Mouse (Mus musculus): ENCODE results near the gene Dhps.
"Not testable (repeated sequence)": the region's sequence is repeated elsewhere in the genome, so short reads cannot be mapped to it uniquely, and the experiment has no call there.

Gene Dhps

DNA sequence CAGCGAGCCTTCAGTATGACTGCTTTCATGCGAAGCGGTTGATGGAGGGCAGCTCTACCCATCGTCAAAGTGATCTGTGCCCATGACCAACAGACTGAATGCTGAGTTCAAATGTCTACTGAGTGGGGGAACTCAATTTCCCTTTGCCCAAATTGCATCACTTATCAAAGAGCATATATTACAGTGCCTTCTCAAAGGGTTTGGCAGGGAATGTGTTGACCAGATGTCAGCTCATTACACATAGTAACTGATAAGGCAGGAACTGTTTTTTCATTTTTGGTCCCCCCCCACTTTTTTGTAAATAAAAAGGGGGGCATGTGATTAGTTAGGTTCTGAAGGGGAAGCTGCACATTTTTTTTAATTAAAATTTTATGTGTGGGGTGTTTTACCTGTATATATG is 9.0 kb upstream of the Dhps start:
- no peak for DNase-seq (ENCODE audit: low read depth, low spot score)

DNA sequence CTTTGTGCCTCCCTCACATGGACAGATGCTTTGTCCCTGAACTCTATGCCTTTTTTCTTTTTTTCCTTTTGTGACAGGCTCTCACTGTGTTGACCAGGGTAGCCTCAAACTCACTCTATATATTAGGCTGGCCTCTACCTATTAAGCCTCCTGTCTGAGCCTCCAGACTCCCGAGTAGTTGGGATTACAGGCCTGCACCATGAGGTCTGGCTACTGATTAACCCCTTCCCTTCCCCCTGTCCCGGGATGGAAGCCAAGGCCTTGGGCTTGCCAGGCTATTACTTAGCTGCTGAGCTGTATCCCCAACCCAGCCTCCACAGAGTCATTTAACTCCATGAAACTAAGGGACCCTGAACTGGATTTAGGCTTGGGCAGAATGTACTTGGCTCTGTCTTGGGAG is 6.3 kb upstream of the Dhps start:
- no peak for DNase-seq (ENCODE audit: low read depth, low spot score)

GRCm38 (mm10) chr8:85067155-85067554 is 4.4 kb upstream of the Dhps start:
- no peak for DNase-seq (ENCODE audit: low read depth, low spot score)

DNA sequence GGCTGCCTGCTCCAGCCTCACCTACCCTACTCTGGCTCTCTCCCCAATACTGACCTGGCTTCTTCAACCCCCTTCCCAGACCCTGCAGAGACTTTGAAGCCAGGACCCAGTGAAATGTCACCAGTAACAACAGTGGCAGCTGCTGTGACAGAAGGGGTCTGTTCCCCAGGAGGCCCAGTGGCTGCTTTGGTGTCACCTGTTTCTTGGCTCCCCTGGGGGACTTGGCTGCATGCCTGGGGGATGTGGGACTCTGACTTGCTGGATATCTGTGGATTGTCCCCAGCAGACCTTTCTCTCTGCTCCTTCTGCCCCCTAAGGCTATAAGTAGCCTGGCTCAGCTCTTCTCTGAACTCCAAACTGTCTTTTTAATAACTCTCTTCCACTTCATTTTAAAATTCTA is 3.6 kb upstream of the Dhps start, which contains the start of gene Gm5741:
Gene Gm5741, minus strand, starts transcription at position 1 of the 400 bp plus-strand sequence.
- no peak for DNase-seq (ENCODE audit: low read depth, low spot score)

DNA sequence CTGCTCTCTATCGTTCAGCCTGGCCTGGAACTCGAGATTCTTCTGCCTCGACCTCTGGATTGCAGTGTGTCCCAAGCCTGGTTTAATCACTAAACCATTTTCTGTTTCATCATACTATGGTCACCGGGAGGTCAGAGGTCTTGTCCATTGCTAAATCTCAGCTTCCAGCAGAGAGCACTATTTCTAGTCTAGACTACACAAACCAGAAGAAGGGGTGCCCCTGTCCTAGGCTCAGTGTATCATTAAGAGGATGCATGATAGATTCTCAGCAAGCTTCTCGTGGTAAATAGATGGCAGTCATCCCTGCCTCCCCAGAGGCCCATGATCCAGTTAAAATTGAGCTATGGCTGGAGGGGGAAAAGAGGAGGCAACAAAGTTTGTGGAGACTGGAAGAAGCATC is 516 bp upstream of the Dhps start:
- peak; percentile 37 for DNase-seq (ENCODE audit: low read depth, low spot score)

DNA sequence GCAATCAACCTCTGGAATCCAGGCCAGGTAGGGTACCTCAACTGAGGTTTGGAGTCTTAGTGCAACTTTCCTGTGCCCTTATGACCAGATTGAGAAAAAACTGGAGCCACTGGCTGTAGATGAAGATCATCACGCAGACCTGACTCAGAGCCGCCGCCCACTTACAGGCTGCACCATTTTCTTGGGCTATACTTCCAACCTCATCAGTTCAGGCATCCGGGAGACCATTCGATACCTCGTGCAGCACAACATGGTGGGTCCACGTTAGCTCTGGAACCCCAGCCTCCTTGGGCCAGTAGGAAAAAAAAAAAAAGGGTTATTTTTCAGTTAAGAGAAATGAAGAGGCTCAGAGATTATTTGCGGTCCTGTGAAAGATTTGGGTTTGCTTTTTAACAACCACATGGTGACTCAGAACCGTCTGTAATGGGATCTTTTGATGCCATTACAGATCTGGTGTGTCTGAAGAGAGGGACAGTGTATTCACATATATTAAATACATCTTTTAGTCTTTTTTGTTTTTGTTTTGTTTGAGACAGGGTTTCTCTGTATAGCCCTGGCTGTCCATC is 890 bp downstream of the Dhps start:
- DNase-seq (ENCODE audit: low read depth, low spot score): no peak

GRCm38 (mm10) chr8:85073041-85073612 is 1.6 kb downstream of the Dhps start:
- no peak for DNase-seq (ENCODE audit: low read depth, low spot score)

DNA sequence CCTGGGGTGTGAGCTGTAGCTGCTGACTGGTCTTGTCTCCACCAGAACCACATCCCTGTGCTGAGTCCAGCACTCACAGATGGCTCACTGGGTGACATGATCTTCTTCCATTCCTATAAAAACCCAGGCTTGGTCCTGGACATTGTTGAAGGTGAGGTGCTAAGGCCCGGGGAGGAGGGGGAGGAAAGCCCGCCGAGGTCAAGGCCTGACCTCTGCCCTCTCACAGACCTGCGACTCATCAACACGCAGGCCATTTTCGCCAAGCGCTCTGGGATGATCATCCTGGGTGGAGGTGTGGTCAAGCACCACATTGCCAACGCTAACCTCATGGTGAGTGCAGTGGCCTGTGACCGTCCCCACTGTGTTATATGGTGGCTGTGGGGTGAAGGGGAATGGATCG is 2.6 kb downstream of the Dhps start:
- DNase-seq (ENCODE audit: low read depth, low spot score): no peak

DNA sequence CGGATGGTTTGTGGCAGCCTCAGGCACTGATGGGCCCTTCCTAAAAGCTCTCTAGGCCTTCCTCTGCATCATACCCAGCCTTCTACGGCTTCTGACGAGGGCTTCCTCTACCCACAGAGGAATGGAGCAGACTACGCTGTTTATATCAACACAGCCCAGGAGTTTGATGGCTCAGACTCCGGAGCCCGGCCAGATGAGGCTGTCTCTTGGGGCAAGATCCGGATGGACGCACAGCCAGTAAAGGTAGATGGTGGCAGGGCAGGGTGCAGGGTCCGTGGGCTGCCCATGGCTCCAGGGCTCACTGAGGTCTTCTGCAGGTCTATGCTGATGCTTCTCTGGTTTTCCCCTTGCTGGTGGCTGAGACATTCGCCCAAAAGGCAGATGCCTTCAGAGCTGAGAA is 3.1 kb downstream of the Dhps start:
- no peak for DNase-seq (ENCODE audit: low read depth, low spot score)

DNA sequence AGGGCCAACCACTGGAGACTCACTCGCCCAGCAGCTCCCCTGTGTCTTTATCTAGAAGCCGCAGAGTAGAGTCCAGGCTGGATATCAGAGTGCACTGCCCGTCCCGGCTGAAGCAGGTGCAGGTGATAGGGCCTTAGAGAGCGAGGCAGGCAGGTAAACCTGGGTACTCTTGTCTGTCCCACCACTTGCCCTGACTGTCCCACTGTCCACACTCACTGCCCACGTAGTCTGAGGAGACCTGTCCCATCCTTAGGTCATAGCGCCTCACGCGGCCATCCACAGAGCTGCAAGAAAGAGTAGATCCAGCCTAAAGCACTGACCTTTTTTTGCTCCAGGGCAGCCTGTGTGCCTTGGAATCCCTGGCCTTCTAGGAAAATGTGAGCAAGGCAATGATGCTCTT is 4.4 kb downstream of the Dhps start:
- DNase-seq (ENCODE audit: low read depth, low spot score): peak; percentile 77

GRCm38 (mm10) chr8:85076993-85077392 is 5.4 kb downstream of the Dhps start:
- peak; percentile 86 for DNase-seq (ENCODE audit: low read depth, low spot score)

DNA sequence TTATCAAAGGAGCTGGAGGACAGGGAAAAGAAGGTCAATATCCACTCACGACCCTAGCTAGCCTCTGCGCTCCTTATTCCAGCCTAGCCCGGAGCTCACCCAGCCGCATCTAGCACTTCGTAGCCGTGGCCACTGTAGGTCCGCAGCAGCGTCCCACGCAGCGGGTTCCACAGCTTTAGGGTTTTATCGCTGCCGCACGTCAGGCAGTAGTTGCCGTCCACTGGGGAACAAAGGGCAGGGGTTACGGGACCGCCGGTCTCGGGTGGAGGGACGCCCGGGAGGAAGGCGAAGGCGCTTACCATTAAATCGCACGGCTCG is 8.6 kb downstream of the Dhps start:
- no peak for DNase-seq (ENCODE audit: low read depth, low spot score)

GRCm38 (mm10) chr8:85080532-85081215 is 9.1 kb downstream of the Dhps start, which contains the start of gene Wdr83os:
Gene Wdr83os, plus strand, starts transcription at chr8:85080740.
- DNase-seq (ENCODE audit: low read depth, low spot score): peak; percentile 88

GRCm38 (mm10) chr8:85081216-85081555 is 9.6 kb downstream of the Dhps start, which contains the start of gene Wdr83:
Gene Wdr83, minus strand, starts transcription at chr8:85081306.
- DNase-seq (ENCODE audit: low read depth, low spot score): peak; percentile 96

GRCm38 (mm10) chr8:85082169-85082568 is 10.6 kb downstream of the Dhps start:
- DNase-seq (ENCODE audit: low read depth, low spot score): not testable (repeated sequence)

GRCm38 (mm10) chr8:85083108-85083813 is 11.7 kb downstream of the Dhps start, which contains the start of gene Man2b1:
Gene Man2b1, plus strand, starts transcription at chr8:85083270.
- DNase-seq (ENCODE audit: low read depth, low spot score): peak; percentile 96

DNA sequence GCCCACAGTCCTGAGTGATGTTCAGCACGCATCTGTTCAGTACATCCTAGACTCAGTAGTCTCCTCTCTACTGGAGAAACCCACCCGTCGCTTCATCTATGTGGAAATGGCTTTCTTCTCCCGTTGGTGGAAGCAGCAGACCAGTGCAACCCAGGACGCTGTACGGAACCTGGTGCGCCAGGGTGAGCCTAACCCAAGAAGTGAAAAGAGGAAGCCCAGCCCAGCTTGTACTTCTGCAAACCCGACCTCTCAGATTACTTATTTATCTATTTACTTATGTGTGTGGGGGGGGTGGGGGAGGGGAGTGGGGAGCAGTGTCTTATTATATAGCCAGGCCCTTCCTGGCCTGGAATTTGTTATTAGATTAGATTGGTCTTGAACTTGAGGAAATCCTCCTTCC is 13.1 kb downstream of the Dhps start:
- DNase-seq (ENCODE audit: low read depth, low spot score): no peak

DNA sequence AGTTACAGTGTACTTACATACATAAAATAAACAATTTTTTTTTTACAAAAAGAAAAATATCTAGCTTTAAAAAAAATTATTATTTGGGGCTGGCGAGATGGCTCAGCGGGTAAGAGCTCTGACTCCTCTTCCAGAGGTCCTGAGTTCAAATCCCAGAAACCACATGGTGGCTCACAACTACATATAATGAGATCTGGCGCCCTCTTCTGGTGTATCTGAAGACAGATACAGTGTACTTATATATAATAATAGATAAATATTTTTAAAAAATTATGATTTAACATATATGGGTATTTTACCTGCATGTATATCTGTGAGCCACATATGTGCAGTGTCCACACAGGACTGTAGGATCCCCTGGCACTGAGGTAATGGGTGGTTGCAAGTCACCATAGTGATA is 14.7 kb downstream of the Dhps start:
- no peak for DNase-seq (ENCODE audit: low read depth, low spot score)

- DNase-seq (ENCODE audit: low read depth, low spot score): no peak
These were observed 17.2 kb downstream of the Dhps start for GRCm38 (mm10) chr8:85088771-85089170.

GRCm38 (mm10) chr8:85090856-85091255 is 19.3 kb downstream of the Dhps start:
- no peak for DNase-seq (ENCODE audit: low read depth, low spot score)

- DNase-seq (ENCODE audit: low read depth, low spot score): peak; percentile 89
These were observed 20.1 kb downstream of the Dhps start for GRCm38 (mm10) chr8:85091526-85092090.

DNA sequence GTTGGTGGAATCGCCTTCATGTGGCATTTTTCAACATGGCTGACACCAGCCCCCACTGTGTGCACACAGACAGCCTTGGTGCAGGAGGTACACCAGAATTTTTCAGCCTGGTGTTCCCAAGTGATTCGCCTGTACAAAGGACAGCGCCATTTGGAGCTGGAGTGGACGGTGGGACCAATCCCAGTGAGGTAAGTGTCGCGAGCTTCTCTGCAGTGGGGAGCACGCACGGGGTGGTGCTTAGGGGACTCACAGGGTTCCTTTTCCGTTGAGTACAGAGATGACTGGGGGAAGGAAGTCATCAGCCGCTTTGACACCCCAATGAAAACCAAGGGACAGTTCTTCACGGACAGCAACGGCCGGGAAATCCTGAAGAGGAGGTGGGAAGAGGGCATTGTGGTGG is 23.5 kb downstream of the Dhps start:
- no peak for DNase-seq (ENCODE audit: low read depth, low spot score)
